Mouse (Mus musculus) cortical plate, adult 2 months (tissue): Measurements from ENCODE around the gene Fam129b. TPM values are rescaled to one million over a fixed set of nuclear protein-coding genes. Genes with fewer than 3 reads are reported as not detected.

ENCODE experiments used
- H3K27ac ChIP-seq: fragments of 200-500 bp; 2 replicates; pipeline ENCODE4 v1.5.1; 2012; ENCODE audit warnings: low read length, control low read depth, inconsistent platforms; ENCODE audit not compliant: insufficient read depth
- H3K4me1 ChIP-seq: fragments of 200-500 bp; 2 replicates; pipeline ENCODE4 v1.6.1; 2011; ENCODE audit warnings: low read length; ENCODE audit not compliant: control insufficient read depth, insufficient read depth
- H3K4me3 ChIP-seq: fragments of 200-500 bp; 2 replicates; pipeline ENCODE4 v1.5.1; 2011; ENCODE audit warnings: mild to moderate bottlenecking, low read length, control low read depth; ENCODE audit not compliant: insufficient read depth
- CTCF ChIP-seq: fragments of 200-500 bp; IDR thresholded peaks from 2 replicates; pipeline ENCODE4 v1.5.1; 2011; ENCODE audit warnings: mild to moderate bottlenecking, control low read depth, low read length; ENCODE audit not compliant: insufficient read depth; ENCODE audit errors: extremely low read depth
- POLR2A ChIP-seq: fragments of 200-500 bp; IDR thresholded peaks from 2 replicates; pipeline ENCODE4 v1.6.1; 2011; ENCODE audit warnings: mild to moderate bottlenecking, low read length, control low read depth; ENCODE audit not compliant: insufficient read depth; ENCODE audit errors: extremely low read depth
- polyA plus RNA-seq: library from polyadenylated mRNA; depleted of rRNA; stranded (reverse); fragments of >200 nt; gene quantifications from 2 replicates; pipeline ENCODE4 v1.2.3, GENCODE M21; 2012; rRNA removed

The Fam129b gene
- polyA plus RNA-seq: 27.1 and 29.0 TPM in 2 replicates

GRCm38 (mm10) chr2:32875675-32876489, at the start of gene Fam129b:
Gene Fam129b, plus strand, starts transcription at chr2:32876114.
- TF ChIP-seq CTCF (no peak), POLR2A (no peak)
- H3K4me1 ChIP-seq: 0 out of 2 replicates have a peak, but pooled peaks cover 4% of the 10 kb centered on the region
- peak within 1 kb of the TSS; percentile 49 for H3K27ac ChIP-seq
- peak within 1 kb of the TSS; percentile 68 for H3K4me3 ChIP-seq

GRCm38 (mm10) chr2:32828979-32829676, 46.8 kb upstream of the Fam129b start:
- Histone ChIP-seq H3K27ac (no peak overlapping the region), H3K4me3 (no peak overlapping the region), H3K4me1 (peaks cover 19% of the 10 kb centered on the region)

GRCm38 (mm10) chr2:32834496-32834895, 41.4 kb upstream of the Fam129b start:
- H3K4me3 ChIP-seq: no peak overlapping the region
- peak overlapping the region; percentile 72; the same call in 1 of the 2 replicates for H3K27ac ChIP-seq
- TF ChIP-seq CTCF (no peak), POLR2A (no peak)
- peaks cover 31% of the 10 kb centered on the region for H3K4me1 ChIP-seq

More at GRCm38 (mm10) chr2:32828979-32829676, 46.8 kb upstream of the Fam129b start:
- TF ChIP-seq POLR2A (0 out of 2 replicates have a peak, but pooled peaks have one; percentile 16), CTCF (no peak)

DNA sequence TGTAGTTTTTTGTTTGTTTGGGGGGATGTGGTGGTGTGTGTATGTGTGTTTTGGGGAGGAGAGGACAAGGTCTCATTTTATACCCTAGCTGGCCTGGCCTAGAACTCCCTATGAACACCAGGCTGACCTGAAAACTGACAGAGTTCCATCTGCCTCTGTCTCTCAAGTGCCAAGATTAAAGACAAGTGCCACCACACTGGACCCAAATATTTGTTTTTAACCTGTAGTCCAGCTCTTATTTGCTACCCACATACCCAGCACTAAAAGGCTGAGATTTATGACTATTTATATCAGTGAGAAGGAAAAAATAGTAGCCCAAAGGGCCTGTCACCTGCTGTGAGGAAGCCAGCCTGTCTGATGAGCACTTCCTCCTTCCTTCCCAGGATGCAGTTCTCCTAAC, 40.3 kb upstream of the Fam129b start:
- Histone ChIP-seq H3K27ac (no peak overlapping the region; the same call in 1 of the 2 replicates), H3K4me1 (peaks cover 33% of the 10 kb centered on the region), H3K4me3 (no peak overlapping the region)
- TF ChIP-seq POLR2A: no peak
- TF ChIP-seq CTCF: no peak

DNA sequence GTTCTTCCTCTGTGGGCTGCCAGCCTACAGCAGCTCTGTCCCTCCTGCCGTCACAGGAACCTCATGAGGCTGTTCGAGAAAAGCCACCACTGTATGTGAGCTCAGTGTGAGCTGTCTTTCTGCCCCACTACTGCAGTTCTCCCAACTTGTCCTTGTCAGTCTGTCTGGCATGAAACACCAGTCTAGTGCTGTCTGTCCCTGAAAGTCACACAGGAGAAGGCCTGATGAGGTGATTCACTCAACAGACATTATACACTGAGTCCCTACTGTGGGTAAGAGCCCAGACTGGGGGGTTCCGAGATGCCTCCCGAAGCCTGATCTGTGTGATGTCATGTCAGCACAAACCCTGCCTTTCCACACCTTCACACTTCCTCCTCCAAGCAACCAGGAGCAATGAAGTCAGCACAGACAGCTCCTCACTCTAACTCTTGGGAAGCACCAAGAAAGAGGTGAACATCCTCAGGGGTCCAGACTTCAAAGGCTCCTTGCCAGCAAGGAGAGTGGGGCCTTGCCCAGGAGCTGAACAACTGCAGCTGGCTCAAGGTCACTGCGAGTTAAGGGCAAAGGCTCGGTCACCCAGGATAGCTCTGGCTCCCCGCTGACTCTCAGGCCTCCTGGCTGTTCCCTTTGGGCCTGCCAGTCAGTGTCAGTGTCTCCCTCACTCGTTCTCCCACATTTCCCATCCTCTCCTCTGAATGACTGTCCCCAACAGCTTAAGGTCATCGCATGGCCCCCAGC, 37.6 kb upstream of the Fam129b start:
- Histone ChIP-seq H3K4me1 (peaks cover 35% of the 10 kb centered on the region), H3K4me3 (no peak overlapping the region), H3K27ac (peak overlapping the region; percentile 38)
- TF ChIP-seq CTCF: no peak
- TF ChIP-seq POLR2A: 0 out of 2 replicates have a peak, but pooled peaks have one; percentile 12

- Histone ChIP-seq H3K4me3 (no peak overlapping the region), H3K4me1 (peaks cover 34% of the 10 kb centered on the region), H3K27ac (peak overlapping the region; percentile 38)
- no peak for TF ChIP-seq CTCF
These were observed 36.7 kb upstream of the Fam129b start for GRCm38 (mm10) chr2:32839261-32839660.

DNA sequence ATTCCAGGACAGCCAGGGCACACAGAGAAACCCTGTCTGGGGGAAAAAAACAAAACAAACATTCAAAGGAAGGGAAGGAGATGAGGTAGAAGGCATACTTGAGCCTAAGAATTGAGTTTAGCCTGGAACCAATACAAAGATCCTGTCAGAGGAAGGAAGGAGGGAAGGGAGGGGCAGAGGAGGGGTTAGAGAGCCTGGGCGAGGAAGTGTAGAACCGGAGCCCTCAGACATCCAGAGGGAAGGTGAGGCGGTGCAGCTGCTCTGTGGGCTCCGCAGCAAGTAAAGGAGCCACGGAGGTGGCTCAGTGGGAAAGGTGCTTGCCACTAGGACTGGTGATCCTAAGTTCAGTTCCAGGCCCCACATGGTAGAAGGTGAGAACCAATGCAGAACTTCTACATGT, 34.8 kb upstream of the Fam129b start:
- Histone ChIP-seq H3K4me3 (no peak overlapping the region), H3K27ac (no peak overlapping the region), H3K4me1 (peaks cover 27% of the 10 kb centered on the region)
- TF ChIP-seq POLR2A (no peak), CTCF (no peak)

DNA sequence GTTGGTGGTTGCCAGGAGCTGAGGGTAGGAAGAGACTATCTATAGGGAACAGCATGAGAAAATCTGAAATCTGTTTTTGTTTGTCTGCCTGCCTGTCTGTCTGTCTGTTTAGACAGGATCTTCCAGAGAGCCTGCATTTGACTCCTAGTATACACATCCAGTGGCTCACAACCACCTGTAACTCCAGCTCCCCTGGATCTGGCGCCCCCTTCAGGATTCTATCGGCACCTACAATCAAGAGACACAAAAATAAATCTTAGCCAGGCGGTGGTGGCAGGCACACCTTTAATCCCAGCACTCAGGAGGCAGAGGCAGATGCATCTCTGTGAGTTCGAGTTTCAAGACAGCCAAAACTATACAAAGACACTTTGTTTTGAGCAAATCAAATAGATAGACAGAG, 33.4 kb upstream of the Fam129b start:
- H3K27ac ChIP-seq: no peak overlapping the region

DNA sequence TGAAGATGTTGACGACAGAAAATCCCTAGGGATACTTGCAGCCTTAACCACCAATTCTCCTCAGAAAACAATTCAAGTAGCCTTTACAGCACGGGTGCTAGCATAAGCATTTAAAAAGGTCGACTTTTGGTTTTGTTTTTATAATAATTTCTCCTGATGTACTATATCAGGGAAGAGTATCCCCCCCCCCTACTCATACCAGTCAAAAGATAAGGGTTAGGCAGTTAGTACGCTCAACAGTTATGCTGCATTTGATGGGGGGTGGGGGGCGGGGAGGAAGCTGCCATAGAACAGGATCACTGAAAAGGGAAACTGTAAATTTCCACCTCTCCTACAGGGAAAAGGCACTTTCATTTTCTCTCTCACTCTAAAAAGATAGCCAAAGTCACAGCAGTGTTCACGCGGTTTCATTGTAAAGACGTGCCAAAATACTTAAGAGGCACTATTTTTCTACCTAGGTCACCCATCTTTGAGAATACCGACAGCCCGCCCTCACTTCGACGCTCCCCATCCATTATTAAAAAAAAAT, 30.3 kb upstream of the Fam129b start:
- H3K27ac ChIP-seq: no peak overlapping the region
- peak overlapping the region; percentile 98 for H3K4me3 ChIP-seq
- peaks cover 6% of the 10 kb centered on the region for H3K4me1 ChIP-seq
- TF ChIP-seq POLR2A (no peak), CTCF (no peak)

More for the DNA sequence above, 33.4 kb upstream of the Fam129b start:
- TF ChIP-seq CTCF (peak; percentile 44), POLR2A (no peak)
- Histone ChIP-seq H3K4me3 (no peak overlapping the region), H3K4me1 (peaks cover 23% of the 10 kb centered on the region)
